Mouse (Mus musculus) thymus, adult 2 months (tissue): Measurements from ENCODE around the gene Snta1. TPM values are rescaled to one million over a fixed set of nuclear protein-coding genes. Genes with fewer than 3 reads are reported as not detected.

Experiments
- DNase-seq: peaks from one replicate; pipeline ENCODE4 v3.0.0; 2021
- H3K27ac ChIP-seq: fragments of 200-500 bp; 2 replicates; pipeline ENCODE4 v1.5.1; 2012; ENCODE audit warnings: low read length, control low read depth; ENCODE audit not compliant: control insufficient read depth, insufficient read depth
- H3K27me3 ChIP-seq: fragments of 200-500 bp; 2 replicates; pipeline ENCODE4 v1.6.1; 2012; ENCODE audit warnings: mild to moderate bottlenecking, low read length, moderate library complexity, mixed read lengths; ENCODE audit not compliant: control insufficient read depth, insufficient read depth
- H3K36me3 ChIP-seq: fragments of 200-500 bp; 2 replicates; pipeline ENCODE4 v1.6.1; 2012; ENCODE audit warnings: mild to moderate bottlenecking, low read length, moderate library complexity; ENCODE audit not compliant: control insufficient read depth, insufficient read depth
- H3K4me1 ChIP-seq: fragments of 200-500 bp; replicated peaks from 2 replicates; pipeline ENCODE4 v1.6.1; 2012; ENCODE audit warnings: low read length; ENCODE audit not compliant: control insufficient read depth, insufficient read depth
- H3K4me3 ChIP-seq: fragments of 200-500 bp; 2 replicates; pipeline ENCODE4 v1.5.1; 2012; ENCODE audit warnings: mild to moderate bottlenecking, low read length, control low read depth, moderate library complexity; ENCODE audit not compliant: control insufficient read depth, insufficient read depth
- CTCF ChIP-seq: fragments of 200-500 bp; IDR thresholded peaks from 2 replicates; pipeline ENCODE4 v1.5.1; 2012; ENCODE audit warnings: mild to moderate bottlenecking, control low read depth, low read length, moderate library complexity, borderline replicate concordance; ENCODE audit not compliant: control insufficient read depth, poor library complexity, insufficient read depth; ENCODE audit errors: extremely low read depth
- POLR2A ChIP-seq: fragments of 200-500 bp; IDR thresholded peaks from 2 replicates; pipeline ENCODE4 v1.6.1; 2012; ENCODE audit warnings: mild to moderate bottlenecking, low read length, control low read depth, moderate library complexity; ENCODE audit not compliant: control insufficient read depth, poor library complexity, insufficient read depth; ENCODE audit errors: extremely low read depth
- WGBS: fragments of 180-500 bp; shearing (Covaris S2); methylation state at CpG from one replicate; pipeline ENCODE4 v1.1.7; 2018; 5-methylcytosine and 5-hydroxymethylcytosine counted together
- polyA plus RNA-seq: library from polyadenylated mRNA; depleted of rRNA; stranded (reverse); fragments of >200 nt; gene quantifications from 2 replicates; pipeline ENCODE4 v1.2.3, GENCODE M21; 2012

Snta1 gene
- polyA plus RNA-seq, 1 experiment, result 9.6 TPM

- H3K4me3 ChIP-seq, result no peak overlapping the region
- no peaks in the 10 kb centered on the region for H3K27me3 ChIP-seq
- DNase-seq, result no peak
- H3K27ac ChIP-seq, result no peak overlapping the region
- H3K36me3 ChIP-seq, result no peaks in the 10 kb centered on the region
- no peaks in the 10 kb centered on the region for H3K4me1 ChIP-seq
- 94% methylated on average over 2 of the region's 2 CpGs for WGBS
- TF ChIP-seq CTCF (no peak), POLR2A (no peak)
Measured at GRCm38 (mm10) chr2:154399325-154399724, 8.6 kb downstream of the Snta1 start.

GRCm38 (mm10) chr2:154398267-154398666, 9.6 kb downstream of the Snta1 start:
- H3K36me3 ChIP-seq, result no peaks in the 10 kb centered on the region
- DNase-seq, result no peak
- H3K4me1 ChIP-seq, result no peaks in the 10 kb centered on the region
- no peaks in the 10 kb centered on the region for H3K27me3 ChIP-seq
- H3K27ac ChIP-seq, result no peak overlapping the region
- TF ChIP-seq POLR2A (no peak), CTCF (no peak)
- 93% methylated on average over 7 of the region's 7 CpGs for WGBS
- no peak overlapping the region for H3K4me3 ChIP-seq

DNA sequence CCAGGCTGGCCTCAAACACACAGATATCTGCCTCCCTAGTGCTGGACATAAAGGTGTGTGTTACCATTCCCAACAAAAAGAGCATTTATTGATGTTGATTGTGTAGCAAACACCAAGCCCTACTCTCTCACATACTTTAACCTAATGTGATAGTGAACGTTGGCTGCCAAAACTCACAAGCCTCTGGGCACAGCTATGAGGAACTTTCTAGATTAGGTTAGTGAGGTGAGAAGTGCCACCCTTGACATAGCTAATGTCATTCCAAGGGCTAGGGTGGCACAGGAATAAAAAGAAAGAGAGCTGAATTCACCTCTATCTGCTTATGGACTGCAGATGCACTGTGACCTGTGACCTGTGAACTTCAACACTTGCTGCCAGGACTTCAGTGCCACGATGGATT, 11.4 kb downstream of the Snta1 start:
- H3K27me3 ChIP-seq, result no peaks in the 10 kb centered on the region
- DNase-seq, result no peak
- no peak overlapping the region for H3K27ac ChIP-seq
- no peaks in the 10 kb centered on the region for H3K4me1 ChIP-seq
- H3K36me3 ChIP-seq, result no peaks in the 10 kb centered on the region
- TF ChIP-seq CTCF, result no peak
- TF ChIP-seq POLR2A, result no peak
- no peak overlapping the region for H3K4me3 ChIP-seq
- 83% methylated on average over 2 of the region's 2 CpGs for WGBS

GRCm38 (mm10) chr2:154394602-154395001, 13.3 kb downstream of the Snta1 start:
- Histone ChIP-seq H3K27me3 (no peaks in the 10 kb centered on the region), H3K4me1 (no peaks in the 10 kb centered on the region), H3K27ac (no peak overlapping the region), H3K36me3 (no peaks in the 10 kb centered on the region), H3K4me3 (no peak overlapping the region)
- 82% methylated on average over 3 of the region's 3 CpGs for WGBS
- DNase-seq, result no peak
- TF ChIP-seq POLR2A (no peak), CTCF (no peak)

GRCm38 (mm10) chr2:154390180-154390964, 17.5 kb downstream of the Snta1 start:
- no peak for TF ChIP-seq CTCF
- no peak for TF ChIP-seq POLR2A
- H3K36me3 ChIP-seq, result no peaks in the 10 kb centered on the region
- H3K4me1 ChIP-seq, result no peaks in the 10 kb centered on the region
- WGBS, result 94% methylated on average over 11 of the region's 11 CpGs
- H3K27ac ChIP-seq, result no peak overlapping the region
- no peaks in the 10 kb centered on the region for H3K27me3 ChIP-seq
- H3K4me3 ChIP-seq, result no peak overlapping the region
- no peak for DNase-seq

GRCm38 (mm10) chr2:154379103-154379502, 28.8 kb downstream of the Snta1 start:
- 89% methylated on average over 7 of the region's 7 CpGs for WGBS
- DNase-seq, result no peak
- Histone ChIP-seq H3K27me3 (no peaks in the 10 kb centered on the region), H3K27ac (no peak overlapping the region), H3K36me3 (no peaks in the 10 kb centered on the region), H3K4me3 (no peak overlapping the region), H3K4me1 (no peaks in the 10 kb centered on the region)
- TF ChIP-seq CTCF, result no peak
- no peak for TF ChIP-seq POLR2A
